Mouse (Mus musculus): ENCODE measurements around the gene Paxx. TPM values are rescaled to one million over a fixed set of nuclear protein-coding genes. Genes with fewer than 3 reads are reported as not detected.
A peak's percentile ranks its signal among the peaks of the same experiment; 100 is the strongest.

Paxx gene
- total RNA-seq, 2 experiments from 2014 or later, result 22.9 to 23.4 TPM

DNA sequence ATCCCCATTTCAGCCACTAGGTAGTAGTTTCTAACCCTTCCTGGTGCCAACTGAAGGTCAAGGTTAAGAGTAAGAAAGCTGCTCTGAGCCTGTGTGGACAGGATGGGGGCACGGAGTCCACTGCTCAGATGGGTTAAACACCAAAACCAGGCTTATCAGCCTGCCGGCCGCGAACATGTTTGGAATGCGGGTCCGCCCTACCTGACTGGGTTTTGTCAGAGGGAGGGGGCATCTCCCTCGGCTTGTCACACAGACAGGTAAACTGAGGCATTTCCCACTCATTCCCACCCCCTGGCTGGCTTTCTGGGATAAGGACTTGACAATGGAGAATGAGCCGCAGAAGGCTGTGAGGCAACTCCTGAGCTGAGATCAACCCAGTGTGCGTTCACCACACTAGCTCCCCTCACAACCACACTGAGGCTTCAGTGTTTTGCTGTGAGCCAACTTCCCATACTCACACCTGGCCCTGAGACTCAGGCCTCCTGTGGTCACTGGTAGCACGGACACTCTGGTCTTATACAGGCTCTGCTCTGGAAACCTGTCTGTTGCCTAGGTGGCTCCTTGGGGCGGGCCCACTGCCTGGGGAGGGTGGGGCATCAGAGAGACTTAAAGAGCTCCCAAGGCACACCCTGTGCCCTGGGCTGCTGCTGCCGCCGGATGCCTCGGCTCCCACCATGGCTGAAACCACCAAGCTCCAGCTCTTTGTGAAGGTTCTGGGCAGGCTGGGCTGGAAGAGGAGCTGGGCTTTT, 4.5 kb downstream of the Paxx start, which contains the start of gene Clic3:
Gene Clic3 (plus strand): TSS at position 634 of the 749 bp plus-strand sequence.
- no peak for DNase-seq
- intact Hi-C loops (cut with DNase I), result no loop called here

DNA sequence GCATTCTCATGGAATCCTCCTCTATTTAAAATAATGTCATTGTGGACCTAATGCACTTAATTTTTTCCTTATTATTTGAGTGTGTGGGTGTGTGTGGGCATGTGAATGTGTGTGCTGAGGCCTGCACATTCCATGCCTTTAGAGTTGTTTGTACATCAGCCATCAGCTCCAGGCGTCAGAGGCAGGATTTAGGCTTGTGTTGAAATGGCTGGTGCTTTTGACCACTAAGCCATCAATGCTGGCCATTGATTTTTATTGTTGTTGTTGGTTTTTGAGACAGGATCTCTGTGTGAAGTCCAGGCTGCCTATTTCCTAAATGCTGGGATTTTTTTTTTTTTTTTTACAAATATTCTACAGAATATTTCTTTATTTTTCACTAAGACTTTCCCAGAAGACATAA, 7.9 kb downstream of the Paxx start:
- no peak for DNase-seq
- intact Hi-C loops (cut with DNase I), result no loop called here

DNA sequence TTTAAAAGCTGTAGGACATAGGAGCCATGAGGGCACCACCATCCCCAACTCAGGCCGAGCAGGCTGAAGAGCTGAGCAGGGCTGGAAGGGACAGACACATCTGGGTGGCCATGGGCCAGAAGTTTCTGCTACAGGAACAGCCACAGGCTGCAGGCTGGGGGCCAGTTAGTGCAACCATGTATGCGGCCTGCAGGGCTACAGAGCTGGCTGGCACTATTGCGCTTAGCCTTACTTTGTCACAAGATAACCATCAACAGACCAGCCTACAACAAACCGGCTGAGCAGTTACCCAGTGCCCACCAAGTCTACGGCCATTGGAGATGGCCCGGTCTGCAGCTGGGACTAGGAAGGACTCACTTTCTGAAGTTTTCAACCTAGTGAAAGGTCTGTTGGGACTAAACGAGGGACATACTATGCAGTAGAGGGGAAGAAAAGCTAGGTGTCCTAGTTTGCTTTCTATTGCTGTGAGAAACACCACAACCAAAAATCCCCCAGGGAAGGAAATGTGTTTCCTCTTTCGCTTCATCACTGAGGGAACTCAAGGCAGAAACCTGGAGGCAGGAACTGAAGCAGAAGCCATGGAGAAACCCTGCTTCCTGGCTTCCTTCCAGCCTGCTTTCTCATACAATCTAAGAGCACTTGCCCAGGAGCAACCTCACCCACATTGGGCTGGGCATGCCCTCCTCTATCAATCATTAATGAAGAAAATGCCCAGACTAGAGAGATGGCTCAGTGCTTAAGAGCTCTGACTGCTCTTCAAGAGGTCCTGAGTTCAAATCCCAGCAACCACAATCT, 9.8 kb downstream of the Paxx start:
- DNase-seq, result no peak
- intact Hi-C loops (cut with DNase I), result no loop called here

DNA sequence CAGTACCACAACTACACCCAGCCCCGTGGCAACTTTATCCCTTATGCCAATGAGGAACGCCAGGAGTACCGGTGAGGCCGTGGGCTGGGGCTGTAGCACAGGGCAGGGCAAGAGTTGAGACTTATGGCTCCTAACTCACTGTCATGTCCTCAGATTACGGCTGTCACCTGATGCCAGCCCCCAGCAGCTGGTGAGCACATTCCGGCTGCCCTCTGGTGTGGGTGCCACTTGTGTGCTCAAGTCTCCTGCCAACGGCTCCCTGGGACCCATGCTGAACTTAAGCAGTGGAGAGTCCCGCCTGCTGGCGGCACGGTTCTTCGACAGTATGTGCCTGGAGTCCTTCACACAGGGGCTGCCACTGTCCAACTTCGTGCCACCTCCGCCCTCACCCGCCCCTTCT, 18.2 kb downstream of the Paxx start:
- intact Hi-C loops (cut with DNase I), result no loop called here
- no peak for DNase-seq

DNA sequence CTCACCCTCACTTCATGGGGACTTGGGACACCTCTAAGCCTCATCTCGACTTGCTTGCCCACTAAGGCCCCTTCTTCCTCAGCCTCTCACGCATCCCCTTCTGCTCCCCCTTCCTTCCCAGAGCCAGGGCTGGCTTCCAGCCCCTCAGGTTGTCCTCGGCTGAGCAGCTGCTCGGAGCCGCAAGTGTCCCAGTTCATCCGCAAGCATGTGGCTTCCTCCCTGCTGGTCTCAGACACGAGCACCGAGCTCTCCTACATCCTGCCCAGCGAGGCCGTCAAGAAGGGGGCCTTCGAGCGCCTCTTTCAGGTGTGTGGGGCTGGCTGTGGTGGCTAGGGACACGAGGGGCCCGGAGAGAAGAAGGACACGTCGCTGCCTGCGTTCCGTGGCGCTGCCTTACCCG, 19.8 kb downstream of the Paxx start:
- intact Hi-C loops (cut with DNase I), result no loop called here
- no peak for DNase-seq

DNA sequence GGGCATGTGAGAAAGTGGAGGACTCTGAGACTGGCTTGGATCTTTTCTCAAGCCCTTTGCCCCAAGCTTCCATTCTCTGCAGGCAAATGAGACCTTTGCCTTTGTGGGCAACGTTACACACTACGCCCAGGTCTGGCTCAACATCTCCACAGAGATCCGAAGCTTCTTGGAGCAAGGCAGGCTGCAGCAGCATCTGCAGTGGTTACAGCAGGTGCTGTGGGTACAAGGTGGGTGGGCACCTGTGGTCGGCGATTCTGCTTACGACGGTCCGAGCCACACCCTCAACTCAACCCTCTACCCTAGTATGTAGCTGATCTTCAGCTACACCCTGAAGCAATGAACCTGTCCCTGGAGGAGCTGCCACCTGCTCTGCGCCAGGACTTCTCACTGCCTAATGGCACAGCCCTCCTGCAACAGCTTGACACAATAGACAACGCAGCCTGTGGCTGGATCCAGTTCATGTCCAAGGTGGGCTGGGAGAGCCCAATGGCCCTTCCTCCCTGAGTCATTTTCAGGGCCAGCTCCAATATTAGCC, 24.5 kb downstream of the Paxx start:
- intact Hi-C loops (cut with DNase I), result no loop called here
- DNase-seq, result no peak

DNA sequence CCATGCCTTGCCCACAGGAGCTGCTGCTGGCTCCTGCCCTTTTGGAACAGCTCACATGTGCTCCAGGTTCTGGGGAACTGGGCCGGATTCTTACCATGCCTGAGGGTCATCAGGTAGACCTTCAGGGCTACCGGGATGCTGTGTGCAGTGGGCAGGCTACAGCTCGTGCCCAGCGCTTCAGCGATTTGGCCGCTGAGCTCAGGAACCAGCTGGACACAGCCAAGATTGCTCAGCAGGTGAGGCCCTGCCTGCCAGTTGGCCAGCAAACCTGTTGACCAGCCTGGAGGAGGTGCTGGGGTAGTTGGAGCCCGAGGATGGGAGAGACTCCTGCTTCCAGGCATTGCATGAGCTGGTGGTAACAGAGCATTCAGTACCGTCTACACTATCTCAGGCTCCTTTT, 26.6 kb downstream of the Paxx start:
- intact Hi-C loops (cut with DNase I), result no loop called here
- DNase-seq, result no peak

DNA sequence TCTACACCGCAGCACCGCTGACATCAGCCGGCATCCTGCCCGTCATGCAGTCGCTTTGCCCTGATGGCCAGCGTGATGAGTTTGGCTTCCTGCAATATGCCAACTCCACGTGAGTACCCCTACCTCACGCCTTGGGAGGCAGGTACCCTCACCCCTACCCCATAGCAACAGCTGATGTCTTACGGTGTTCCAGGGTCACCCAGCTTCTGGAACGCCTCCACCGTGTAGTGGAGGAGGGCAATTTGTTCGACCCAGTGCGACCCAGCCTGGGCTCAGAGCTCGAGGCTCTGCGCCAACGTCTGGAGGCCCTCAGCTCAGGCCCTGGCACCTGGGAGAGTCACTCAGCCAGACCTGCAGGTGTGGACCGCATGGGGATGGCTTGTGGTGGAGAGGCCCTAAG, 27.8 kb downstream of the Paxx start:
- no peak for DNase-seq
- intact Hi-C loops (cut with DNase I), result no loop called here

DNA sequence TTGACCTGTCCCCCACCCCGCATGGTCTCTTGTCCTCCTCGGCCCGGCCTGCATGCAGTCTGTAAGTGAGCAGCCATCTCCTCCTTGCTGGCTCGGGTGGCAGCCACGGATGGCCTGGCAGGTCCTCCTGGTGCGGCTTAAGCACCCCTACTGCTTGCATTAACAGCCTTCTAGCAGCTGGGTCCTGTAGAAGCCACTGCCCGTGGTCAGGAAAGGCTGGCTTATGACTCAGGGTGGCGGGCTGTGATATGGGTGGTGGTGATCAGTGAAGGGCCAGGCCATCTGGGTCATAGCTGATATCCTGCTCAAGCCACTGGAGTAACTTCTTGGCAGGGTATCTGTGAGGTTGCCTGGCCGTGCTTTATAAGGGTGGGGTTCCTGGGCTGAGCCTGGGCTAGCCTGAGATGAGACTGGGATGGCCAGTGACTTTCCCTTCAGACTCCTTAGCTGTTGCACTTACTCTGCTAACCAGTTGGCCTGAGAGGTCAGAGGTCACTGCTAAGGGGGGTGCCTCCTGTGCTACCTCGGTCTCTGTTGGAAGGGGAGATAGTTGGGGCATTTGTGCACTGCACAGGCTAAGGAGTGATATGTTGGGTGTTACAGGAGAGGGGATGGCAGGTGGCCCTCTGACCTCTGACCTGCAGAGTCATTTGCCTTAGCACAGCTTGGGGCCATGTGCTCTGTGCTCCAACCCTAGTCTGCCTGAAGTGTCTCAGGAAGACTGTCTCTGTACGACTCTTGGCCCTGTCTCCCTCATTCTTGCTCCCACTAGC, 28.4 kb downstream of the Paxx start:
- no peak for DNase-seq
- intact Hi-C loops (cut with DNase I), result no loop called here

DNA sequence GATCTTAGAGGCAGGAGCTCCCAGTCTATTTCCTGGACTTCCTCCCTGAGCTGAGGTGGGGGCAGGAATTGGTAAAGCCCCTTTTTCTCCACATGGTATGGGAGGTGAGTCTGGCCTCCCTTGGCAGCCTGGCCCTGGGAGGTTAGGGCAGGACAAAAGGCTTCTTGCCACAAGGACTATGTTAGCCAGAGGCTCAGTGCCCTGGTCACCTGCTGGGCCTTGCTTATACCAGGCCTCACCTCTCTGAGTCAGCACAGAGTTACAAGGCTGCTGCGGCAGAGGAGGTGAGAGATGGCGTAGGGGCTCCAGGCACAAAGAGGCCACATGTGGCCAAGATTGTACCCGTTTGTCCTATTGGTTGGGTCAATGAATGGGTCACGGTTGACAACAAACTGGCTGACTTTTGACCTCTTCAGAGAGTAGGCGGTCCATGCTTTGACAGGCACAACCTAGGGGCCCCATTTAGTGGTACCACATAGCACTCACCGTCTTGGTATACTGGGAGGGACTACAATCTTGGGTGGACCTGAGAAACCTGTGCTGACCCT, 29.5 kb downstream of the Paxx start:
- DNase-seq, result no peak
- intact Hi-C loops (cut with DNase I), result no loop called here

DNA sequence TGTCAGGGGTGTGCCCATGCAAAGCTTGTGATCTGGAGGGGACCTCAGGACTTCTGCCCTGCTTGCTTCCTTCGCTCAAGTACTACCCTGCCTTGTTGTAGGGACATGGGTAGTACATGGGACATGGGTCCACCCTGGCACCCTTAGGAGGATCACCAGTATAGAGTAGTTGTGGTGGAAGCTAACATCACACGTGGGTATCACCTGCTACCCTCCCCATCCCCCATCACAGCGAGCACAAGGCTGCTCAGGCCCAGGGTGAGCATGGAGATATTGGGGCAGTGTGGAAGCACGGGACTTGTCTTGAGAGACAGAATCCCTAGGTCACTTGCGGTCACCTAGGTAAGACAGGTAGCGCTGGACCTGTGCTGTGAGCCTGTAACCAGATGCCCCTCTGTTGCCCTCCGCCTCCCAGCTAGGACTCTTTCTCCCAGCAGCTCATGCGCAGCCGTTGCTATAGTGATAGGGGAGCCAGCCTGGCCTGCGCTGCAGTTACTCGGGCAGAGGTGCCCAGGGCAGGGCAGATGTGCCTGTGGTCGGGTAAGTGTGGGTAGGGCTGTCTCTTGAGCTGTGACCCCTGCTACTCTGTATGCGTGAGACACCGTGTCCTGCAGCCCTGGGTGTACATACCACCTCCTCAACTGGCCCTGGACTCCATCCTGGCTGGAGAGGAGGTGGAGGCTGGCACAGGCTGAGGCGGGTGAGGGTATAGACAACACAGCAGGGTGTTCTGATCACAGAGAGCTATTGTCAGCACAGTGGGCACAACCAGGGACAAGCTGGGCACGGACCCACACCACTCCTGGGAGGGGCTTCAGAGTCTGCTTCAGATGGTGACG, 30.3 kb downstream of the Paxx start:
- no peak for DNase-seq
- intact Hi-C loops (cut with DNase I), result no loop called here

DNA sequence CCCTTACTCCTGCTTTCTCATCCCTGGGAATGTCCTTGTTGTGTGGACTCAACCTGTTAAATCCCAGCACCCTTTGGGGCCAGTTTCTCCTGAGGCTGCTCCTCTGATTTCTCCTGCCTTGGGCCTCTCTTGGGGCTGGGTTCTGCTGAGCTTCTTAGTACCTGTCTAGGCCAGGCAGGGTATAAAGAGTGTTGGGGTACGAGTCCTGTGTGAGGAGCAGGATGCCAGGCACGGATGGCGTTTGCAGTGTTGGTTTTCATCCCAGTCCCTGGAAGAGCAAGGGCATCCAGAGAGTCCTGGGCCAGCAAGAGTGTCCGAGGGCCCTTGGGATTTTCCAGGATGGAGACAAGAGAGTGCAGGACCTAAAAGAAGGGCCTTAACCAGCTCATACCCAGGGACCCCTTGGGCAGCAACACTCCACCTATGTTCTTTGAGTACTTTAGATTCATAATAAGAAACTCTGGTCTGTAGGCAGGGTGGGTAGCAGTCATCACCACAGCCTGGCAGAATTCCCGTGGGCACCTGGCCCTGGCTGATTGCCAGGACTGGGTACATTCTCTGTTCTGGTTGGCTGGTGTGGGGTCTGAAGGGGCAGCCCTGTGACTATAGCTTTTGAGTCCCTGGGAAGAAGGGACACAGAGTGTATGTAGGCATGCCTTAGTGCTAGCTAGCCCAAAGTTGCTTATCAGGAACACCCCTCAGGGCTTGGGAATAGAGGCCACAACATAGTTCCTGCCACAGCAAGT, 31.3 kb downstream of the Paxx start:
- intact Hi-C loops (cut with DNase I), result no loop called here
- DNase-seq, result no peak

DNA sequence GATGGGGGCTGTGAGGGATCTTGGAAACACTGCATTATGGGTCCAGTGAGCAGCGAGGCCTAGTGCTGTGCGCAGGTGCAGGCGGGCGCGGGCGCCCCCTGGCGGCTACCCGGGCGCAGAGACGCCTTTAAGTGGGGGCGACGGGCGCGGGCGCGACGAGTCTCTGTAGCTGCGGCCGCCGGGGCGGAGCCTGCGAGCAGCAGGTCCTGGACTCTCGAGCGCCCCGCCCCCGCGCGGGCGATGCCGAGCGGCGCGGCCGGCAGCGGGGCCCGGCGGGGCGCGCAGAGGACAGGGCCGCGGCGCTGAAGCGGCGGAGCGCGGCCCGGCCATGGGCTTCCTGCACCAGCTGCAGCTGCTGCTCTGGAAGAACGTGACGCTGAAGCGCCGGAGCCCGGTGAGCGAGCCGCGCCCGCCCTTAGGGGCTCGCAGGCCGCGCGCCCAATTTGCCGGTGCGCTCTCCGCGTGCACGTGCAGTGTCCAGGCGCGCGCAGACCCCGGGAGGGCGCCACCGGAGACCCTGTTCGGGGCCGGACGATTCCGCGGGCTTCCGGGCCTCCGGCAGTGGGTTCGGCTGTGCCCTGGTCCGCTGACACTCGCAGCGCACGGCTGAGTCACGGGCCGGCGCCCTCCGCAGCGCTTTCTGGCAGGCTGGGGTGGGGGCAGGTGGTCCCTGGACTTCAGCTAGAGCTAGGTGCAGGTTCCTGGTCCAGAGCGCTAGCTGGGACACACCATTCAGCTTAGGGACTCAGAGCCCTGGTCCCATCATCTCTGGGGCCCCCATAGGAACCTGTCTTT, 32.3 kb downstream of the Paxx start, which contains the start of gene Abca2:
Gene Abca2 (plus strand): TSS at position 262 of the 795 bp plus-strand sequence.
- peak; percentile 97 to 98 for DNase-seq
- intact Hi-C loops (cut with DNase I), result no loop called here

DNA sequence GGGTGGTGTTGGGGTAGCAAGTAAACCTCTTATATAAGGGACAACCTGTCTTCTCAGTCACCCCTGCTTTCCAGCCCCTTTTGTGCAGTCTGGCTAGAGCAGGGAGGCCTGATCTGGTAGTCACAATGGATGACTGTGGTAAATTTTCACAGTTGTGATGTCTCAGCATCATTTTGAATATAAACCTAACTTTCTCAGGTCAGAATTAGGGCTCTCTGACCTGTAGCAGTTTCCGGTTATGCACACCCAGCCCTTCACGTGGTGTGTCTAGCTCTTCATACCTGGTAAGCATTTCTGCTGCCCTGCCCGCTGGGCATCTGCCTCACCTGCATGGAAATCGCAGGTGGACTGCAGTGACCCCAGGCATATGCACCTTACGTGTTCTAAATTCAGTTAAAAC, 33.6 kb downstream of the Paxx start:
- intact Hi-C loops (cut with DNase I), result loop anchor here (2.0 kb wide), 1 partner anchor 50 kb away; no protein-coding TSS in a partner anchor
- no peak for DNase-seq

DNA sequence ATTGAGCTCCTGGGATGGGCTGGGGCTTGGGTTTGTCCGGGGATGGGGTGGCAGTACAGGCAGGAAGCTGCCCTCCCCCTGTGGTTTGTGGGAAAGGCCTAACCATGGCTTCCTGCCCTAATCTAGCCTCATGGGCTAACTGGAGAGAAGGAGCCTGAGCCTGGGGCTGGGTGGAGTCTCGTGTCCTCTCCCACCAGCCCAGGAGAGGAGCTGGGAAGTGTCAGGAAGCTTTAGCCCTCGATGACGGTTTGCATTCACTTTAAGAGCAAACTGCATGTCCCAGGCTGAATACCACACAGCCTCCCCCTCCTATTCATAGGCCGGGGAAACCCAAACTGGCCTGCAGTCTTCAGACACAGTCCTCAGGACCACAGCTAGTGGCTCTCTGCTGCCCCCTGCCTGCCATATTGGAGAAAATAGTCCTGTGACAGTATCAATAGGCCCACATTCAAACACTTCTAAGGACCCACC, 34.1 kb downstream of the Paxx start:
- intact Hi-C loops (cut with DNase I), result loop anchor here (2.0 kb wide), 1 partner anchor 50 kb away; no protein-coding TSS in a partner anchor
- peak; percentile 77 to 82 for DNase-seq

DNA sequence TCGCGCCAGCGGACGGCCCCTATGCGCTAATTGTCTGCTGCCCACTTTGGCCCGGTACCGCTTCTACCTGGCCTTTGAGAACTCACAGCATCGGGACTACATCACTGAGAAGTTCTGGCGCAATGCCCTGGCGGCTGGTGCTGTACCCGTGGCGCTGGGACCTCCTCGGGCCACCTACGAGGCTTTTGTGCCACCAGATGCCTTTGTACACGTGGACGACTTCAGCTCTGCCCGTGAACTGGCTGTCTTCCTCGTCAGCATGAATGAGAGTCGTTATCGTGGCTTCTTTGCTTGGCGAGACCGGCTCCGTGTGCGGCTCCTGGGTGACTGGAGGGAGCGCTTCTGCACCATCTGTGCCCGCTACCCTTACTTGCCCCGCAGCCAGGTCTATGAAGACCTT, 35.4 kb downstream of the Paxx start:
- intact Hi-C loops (cut with DNase I), result no loop called here
- no peak for DNase-seq

DNA sequence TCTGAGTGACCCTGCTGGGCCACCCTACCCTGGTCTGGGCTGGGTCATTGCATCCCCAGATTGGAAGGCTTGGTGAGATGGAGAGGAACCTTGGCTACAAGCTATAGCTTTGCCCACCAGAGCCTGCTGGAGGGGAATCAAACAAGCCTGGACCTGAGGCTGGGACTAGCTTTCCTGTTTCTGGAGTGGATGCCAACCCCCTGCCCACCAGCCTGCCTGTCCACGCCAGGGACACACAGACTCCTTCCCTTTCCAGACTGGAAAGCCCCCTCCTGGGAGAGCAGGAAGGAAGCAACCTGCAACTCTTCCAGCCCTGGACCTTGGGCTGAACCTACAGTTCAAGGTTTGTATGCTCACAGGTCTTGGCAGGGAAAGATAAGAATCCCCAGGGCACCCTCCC, 37.3 kb downstream of the Paxx start:
- intact Hi-C loops (cut with DNase I), result loop anchor here (5.0 kb wide), 1 partner anchor 129 kb away; no protein-coding TSS in a partner anchor
- no peak for DNase-seq
